Mouse (Mus musculus): ENCODE measurements at regions not wholly inside any gene's neighbourhood (a gene's known extent, or its start where the extent isn't known, plus 50 kb on each side); places are given as distances from the start of the nearest gene placed in this dataset.
A peak's percentile ranks its signal among the peaks of the same experiment; 100 is the strongest.
"Not testable (repeated sequence)": the region's sequence is repeated elsewhere in the genome, so short reads cannot be mapped to it uniquely, and the experiment has no call there.

GRCm38 (mm10) chr12:117361826-117362225, 154.5 kb upstream of the Rapgef5 start:
- H3K27ac ChIP-seq (ENCODE audit: low read depth, low read length): no peak overlapping the region

GRCm38 (mm10) chr12:117363457-117363856, 152.8 kb upstream of the Rapgef5 start:
- not testable (repeated sequence) for H3K4me1 ChIP-seq (ENCODE audit: control insufficient read depth, insufficient read depth, low read length); H3K27ac ChIP-seq (ENCODE audit: low read depth, low read length); H3K36me3 ChIP-seq (ENCODE audit: control insufficient read depth, insufficient read depth, low read length); H3K9ac ChIP-seq (ENCODE audit: low read length); DNase-seq (ENCODE audit: low spot score); H3K27me3 ChIP-seq (replicated peaks; ENCODE audit: control insufficient read depth, insufficient read depth, low read length); H3K4me2 ChIP-seq (ENCODE audit: low read length); H3K4me3 ChIP-seq (ENCODE audit: low read depth, low read length); H3K9me3 ChIP-seq (replicated peaks; ENCODE audit: control insufficient read depth, low read length)
- 68% methylated on average over 3 of the region's 4 CpGs for WGBS
- peak; percentile 62 for ATAC-seq

More at GRCm38 (mm10) chr12:117361826-117362225, 154.5 kb upstream of the Rapgef5 start:
- H3K27me3 ChIP-seq (replicated peaks; ENCODE audit: control insufficient read depth, insufficient read depth, low read length): no peaks in the 10 kb centered on the region
- no peaks in the 10 kb centered on the region for H3K4me1 ChIP-seq (ENCODE audit: control insufficient read depth, insufficient read depth, low read length)
- no peak for ATAC-seq
- 80% methylated on average over 7 of the region's 7 CpGs for WGBS
- H3K36me3 ChIP-seq (ENCODE audit: control insufficient read depth, insufficient read depth, low read length): no peaks in the 10 kb centered on the region
- H3K4me3 ChIP-seq (ENCODE audit: low read depth, low read length): no peak overlapping the region
- no peaks in the 10 kb centered on the region for H3K9me3 ChIP-seq (replicated peaks; ENCODE audit: control insufficient read depth, low read length)
- no peak overlapping the region for H3K4me2 ChIP-seq (ENCODE audit: low read length)
- no peak for DNase-seq (ENCODE audit: low spot score)
- H3K9ac ChIP-seq (ENCODE audit: low read length): no peak overlapping the region

GRCm38 (mm10) chr12:117365181-117365580, 151.1 kb upstream of the Rapgef5 start:
- Histone ChIP-seq H3K4me1 (ENCODE audit: control insufficient read depth, insufficient read depth, low read length) (no peaks in the 10 kb centered on the region), H3K36me3 (ENCODE audit: control insufficient read depth, insufficient read depth, low read length) (no peaks in the 10 kb centered on the region), H3K4me2 (ENCODE audit: low read length) (no peak overlapping the region), H3K9ac (ENCODE audit: low read length) (no peak overlapping the region), H3K27me3 (replicated peaks; ENCODE audit: control insufficient read depth, insufficient read depth, low read length) (no peaks in the 10 kb centered on the region), H3K4me3 (ENCODE audit: low read depth, low read length) (no peak overlapping the region), H3K27ac (ENCODE audit: low read depth, low read length) (no peak overlapping the region), H3K9me3 (replicated peaks; ENCODE audit: control insufficient read depth, low read length) (no peaks in the 10 kb centered on the region)
- 100% methylated on average over 2 of the region's 2 CpGs for WGBS
- ATAC-seq (no peak), DNase-seq (ENCODE audit: low spot score) (no peak)

GRCm38 (mm10) chr12:117365876-117366275, 150.4 kb upstream of the Rapgef5 start:
- Histone ChIP-seq H3K4me2 (ENCODE audit: low read length) (no peak overlapping the region), H3K27ac (ENCODE audit: low read depth, low read length) (no peak overlapping the region), H3K4me3 (ENCODE audit: low read depth, low read length) (no peak overlapping the region), H3K4me1 (ENCODE audit: control insufficient read depth, insufficient read depth, low read length) (no peaks in the 10 kb centered on the region), H3K9me3 (replicated peaks; ENCODE audit: control insufficient read depth, low read length) (no peaks in the 10 kb centered on the region), H3K27me3 (replicated peaks; ENCODE audit: control insufficient read depth, insufficient read depth, low read length) (no peaks in the 10 kb centered on the region), H3K36me3 (ENCODE audit: control insufficient read depth, insufficient read depth, low read length) (no peaks in the 10 kb centered on the region), H3K9ac (ENCODE audit: low read length) (no peak overlapping the region)
- 63% methylated on average over 5 of the region's 5 CpGs for WGBS
- ATAC-seq (no peak), DNase-seq (ENCODE audit: low spot score) (no peak)

- no peak overlapping the region for H3K4me3 ChIP-seq (ENCODE audit: low read depth, low read length)
- ATAC-seq (no peak), DNase-seq (ENCODE audit: low spot score) (no peak)
- H3K9me3 ChIP-seq (replicated peaks; ENCODE audit: control insufficient read depth, low read length): no peaks in the 10 kb centered on the region
- no peak overlapping the region for H3K27ac ChIP-seq (ENCODE audit: low read depth, low read length)
- no peak overlapping the region for H3K4me2 ChIP-seq (ENCODE audit: low read length)
- no peak overlapping the region for H3K9ac ChIP-seq (ENCODE audit: low read length)
- peaks cover 7% of the 10 kb centered on the region for H3K27me3 ChIP-seq (replicated peaks; ENCODE audit: control insufficient read depth, insufficient read depth, low read length)
- no peaks in the 10 kb centered on the region for H3K4me1 ChIP-seq (ENCODE audit: control insufficient read depth, insufficient read depth, low read length)
- no peaks in the 10 kb centered on the region for H3K36me3 ChIP-seq (ENCODE audit: control insufficient read depth, insufficient read depth, low read length)
- 90% methylated on average over 21 of the region's 21 CpGs for WGBS
Observed at GRCm38 (mm10) chr12:117378297-117378887, 137.9 kb upstream of the Rapgef5 start.

GRCm38 (mm10) chr12:117379103-117379850, 137.0 kb upstream of the Rapgef5 start:
- Histone ChIP-seq H3K4me1 (ENCODE audit: control insufficient read depth, insufficient read depth, low read length) (no peaks in the 10 kb centered on the region), H3K4me3 (ENCODE audit: low read depth, low read length) (no peak overlapping the region), H3K36me3 (ENCODE audit: control insufficient read depth, insufficient read depth, low read length) (no peaks in the 10 kb centered on the region), H3K9me3 (replicated peaks; ENCODE audit: control insufficient read depth, low read length) (no peaks in the 10 kb centered on the region), H3K27ac (ENCODE audit: low read depth, low read length) (no peak overlapping the region), H3K27me3 (replicated peaks; ENCODE audit: control insufficient read depth, insufficient read depth, low read length) (peaks cover 7% of the 10 kb centered on the region), H3K4me2 (ENCODE audit: low read length) (no peak overlapping the region), H3K9ac (ENCODE audit: low read length) (no peak overlapping the region)
- no peak for DNase-seq (ENCODE audit: low spot score)
- 76% methylated on average over 16 of the region's 16 CpGs for WGBS
- ATAC-seq: no peak

GRCm38 (mm10) chr12:117380836-117381235, 135.4 kb upstream of the Rapgef5 start:
- no peak overlapping the region for H3K9ac ChIP-seq (ENCODE audit: low read length)
- H3K36me3 ChIP-seq (ENCODE audit: control insufficient read depth, insufficient read depth, low read length): no peaks in the 10 kb centered on the region
- H3K4me1 ChIP-seq (ENCODE audit: control insufficient read depth, insufficient read depth, low read length): no peaks in the 10 kb centered on the region
- no peaks in the 10 kb centered on the region for H3K9me3 ChIP-seq (replicated peaks; ENCODE audit: control insufficient read depth, low read length)
- ATAC-seq (peak; percentile 53; the same call in 1 of the 2 replicates), DNase-seq (ENCODE audit: low spot score) (peak; percentile 74)
- no peak overlapping the region for H3K4me3 ChIP-seq (ENCODE audit: low read depth, low read length)
- H3K27me3 ChIP-seq (replicated peaks; ENCODE audit: control insufficient read depth, insufficient read depth, low read length): peaks cover 7% of the 10 kb centered on the region
- H3K27ac ChIP-seq (ENCODE audit: low read depth, low read length): no peak overlapping the region
- WGBS: 18% methylated on average over 6 of the region's 6 CpGs
- H3K4me2 ChIP-seq (ENCODE audit: low read length): no peak overlapping the region

- H3K9ac ChIP-seq (ENCODE audit: low read length); H3K4me2 ChIP-seq (ENCODE audit: low read length); H3K36me3 ChIP-seq (ENCODE audit: control insufficient read depth, insufficient read depth, low read length); ATAC-seq; H3K27me3 ChIP-seq (replicated peaks; ENCODE audit: control insufficient read depth, insufficient read depth, low read length); H3K4me3 ChIP-seq (ENCODE audit: low read depth, low read length); H3K9me3 ChIP-seq (replicated peaks; ENCODE audit: control insufficient read depth, low read length); H3K4me1 ChIP-seq (ENCODE audit: control insufficient read depth, insufficient read depth, low read length); H3K27ac ChIP-seq (ENCODE audit: low read depth, low read length); DNase-seq (ENCODE audit: low spot score): not testable (repeated sequence)
- 73% methylated on average over 1 of the region's 4 CpGs for WGBS
Observed at GRCm38 (mm10) chr12:117382727-117383126, 133.6 kb upstream of the Rapgef5 start.

GRCm38 (mm10) chr12:117385072-117385666, 131.1 kb upstream of the Rapgef5 start:
- peak; percentile 92 for DNase-seq (ENCODE audit: low spot score)
- Histone ChIP-seq H3K9ac (ENCODE audit: low read length) (no peak overlapping the region), H3K4me2 (ENCODE audit: low read length) (no peak overlapping the region), H3K9me3 (replicated peaks; ENCODE audit: control insufficient read depth, low read length) (no peaks in the 10 kb centered on the region), H3K4me3 (ENCODE audit: low read depth, low read length) (no peak overlapping the region), H3K27me3 (replicated peaks; ENCODE audit: control insufficient read depth, insufficient read depth, low read length) (no peaks in the 10 kb centered on the region; the same call in 1 of the 2 replicates), H3K27ac (ENCODE audit: low read depth, low read length) (no peak overlapping the region), H3K4me1 (ENCODE audit: control insufficient read depth, insufficient read depth, low read length) (0 out of 2 replicates have a peak, but pooled peaks cover 4% of the 10 kb centered on the region), H3K36me3 (ENCODE audit: control insufficient read depth, insufficient read depth, low read length) (no peaks in the 10 kb centered on the region)
- WGBS: 10% methylated on average over 6 of the region's 6 CpGs
- peak; percentile 85 for ATAC-seq

Data from forebrain, embryonic 14.5 days (tissue).